Mouse (Mus musculus) 3T3-L1 (cell line): ENCODE data around the gene Nkain4.

Experiments used
- DNase-seq: peaks from one replicate; pipeline ENCODE4 v3.0.0-alpha.2; 2015; ENCODE audit warnings: low read depth, low spot score

Gene Nkain4

GRCm38 (mm10) chr2:180894029-180894623, 60.4 kb downstream of the Nkain4 start:
- no peak for DNase-seq

- no peak for DNase-seq
Observed at GRCm38 (mm10) chr2:180893537-180894028, 60.9 kb downstream of the Nkain4 start.

- DNase-seq: no peak
Observed at GRCm38 (mm10) chr2:180892841-180893521, 61.5 kb downstream of the Nkain4 start.

GRCm38 (mm10) chr2:180891835-180892323, 62.6 kb downstream of the Nkain4 start:
- DNase-seq: no peak

- DNase-seq: no peak
Observed at GRCm38 (mm10) chr2:180891075-180891834, 63.2 kb downstream of the Nkain4 start.

- no peak for DNase-seq
Observed at GRCm38 (mm10) chr2:180890422-180891074, 64.0 kb downstream of the Nkain4 start.

GRCm38 (mm10) chr2:180889921-180890280, 64.6 kb downstream of the Nkain4 start:
- DNase-seq: no peak

- DNase-seq: no peak
Observed at GRCm38 (mm10) chr2:180889271-180889920, 65.1 kb downstream of the Nkain4 start.

- no peak for DNase-seq
Observed at GRCm38 (mm10) chr2:180885270-180885669, 69.2 kb downstream of the Nkain4 start.
